Mouse (Mus musculus) MEL (cell line): ENCODE data around the gene Pknox1. TPM values are rescaled to one million over a fixed set of nuclear protein-coding genes. Genes with fewer than 3 reads are reported as not detected.

Experiments
- DNase-seq: peaks from one replicate; pipeline ENCODE4 v3.0.0; 2011; ENCODE audit warnings: low read depth, low spot score
- H3K27ac ChIP-seq: 2 replicates; pipeline ENCODE4 v1.5.1; 2012; ENCODE audit warnings: low read depth, mild to moderate bottlenecking, control low read depth, low read length, moderate library complexity; ENCODE audit not compliant: control insufficient read depth
- H3K27me3 ChIP-seq, 2 experiments: fragments of 150-350 bp in 1 of 2; sonication (generic) in 1 of 2; 2 replicates each; pipeline ENCODE4 v1.6.1; 2012; ENCODE audit warnings: low read length in 2 of 2, mild to moderate bottlenecking in 2 of 2, improper control_type of control experiment in 1 of 2, moderate library complexity in 1 of 2; ENCODE audit not compliant: insufficient read depth in 2 of 2, control insufficient read depth in 1 of 2
- H3K36me3 ChIP-seq, 2 experiments: 2 replicates each; pipeline ENCODE4 v1.6.1; 2012 to 2014; ENCODE audit warnings: low read length in 2 of 2, improper control_type of control experiment in 1 of 2, inconsistent platforms in 1 of 2, mild to moderate bottlenecking in 1 of 2; ENCODE audit not compliant: insufficient read depth in 2 of 2, control insufficient read depth in 1 of 2
- H3K4me1 ChIP-seq, 2 experiments: fragments of 150-350 bp in 1 of 2; sonication (generic) in 1 of 2; 2 replicates each; pipeline ENCODE4 v1.6.1; 2012; ENCODE audit warnings: low read length in 2 of 2, improper control_type of control experiment in 1 of 2, mild to moderate bottlenecking in 1 of 2; ENCODE audit not compliant: insufficient read depth in 2 of 2, control insufficient read depth in 1 of 2
- H3K4me3 ChIP-seq, 2 experiments: fragments of 150-350 bp in 1 of 2; sonication (generic) in 1 of 2; 2 replicates each; pipeline ENCODE4 v1.5.1; 2012; ENCODE audit warnings: low read depth in 2 of 2, low read length in 2 of 2, mild to moderate bottlenecking in 2 of 2, moderate library complexity in 2 of 2, control low read depth in 1 of 2, improper control_type of control experiment in 1 of 2; ENCODE audit not compliant: control insufficient read depth in 1 of 2, insufficient read depth in 1 of 2
- H3K79me2 ChIP-seq: 2 replicates; pipeline ENCODE4 v1.6.1; 2012; ENCODE audit warnings: mild to moderate bottlenecking, low read length, moderate library complexity; ENCODE audit not compliant: control insufficient read depth, poor library complexity, insufficient read depth
- H3K9ac ChIP-seq: 2 replicates; pipeline ENCODE4 v1.6.1; 2012; ENCODE audit warnings: low read depth, mild to moderate bottlenecking, control low read depth, low read length, moderate library complexity; ENCODE audit not compliant: control insufficient read depth, poor library complexity, severe bottlenecking
- H3K9me3 ChIP-seq: fragments of 150-350 bp; sonication (generic); replicated peaks from 2 replicates; pipeline ENCODE4 v1.6.1; 2012; ENCODE audit warnings: mild to moderate bottlenecking, low read length, improper control_type of control experiment, moderate library complexity; ENCODE audit not compliant: insufficient read depth
- CHD2 ChIP-seq: IDR thresholded peaks from 2 replicates; pipeline ENCODE4 v1.6.1; 2011; ENCODE audit warnings: low read length, improper control_type of control experiment
- CTCF ChIP-seq, 3 experiments: IDR thresholded peaks in 2 of 3; conservative IDR thresholded peaks in 1 of 3; 2 replicates each; pipeline ENCODE4 v1.5.1; 2011 to 2012; ENCODE audit warnings: low read length in 3 of 3, low read depth in 2 of 3, mild to moderate bottlenecking in 2 of 3, improper control_type of control experiment in 1 of 3, inconsistent platforms in 1 of 3, mixed read lengths in 1 of 3, moderate library complexity in 1 of 3; ENCODE audit not compliant: control insufficient read depth in 1 of 3, insufficient read depth in 1 of 3, poor library complexity in 1 of 3, severe bottlenecking in 1 of 3
- E2F4 ChIP-seq: IDR thresholded peaks from 2 replicates; pipeline ENCODE4 v1.6.1; 2011; ENCODE audit warnings: low read depth, low read length, improper control_type of control experiment, borderline replicate concordance
- EP300 ChIP-seq, 2 experiments: IDR thresholded peaks; 2 replicates each; pipeline ENCODE4 v1.6.1; 2011; ENCODE audit warnings: improper control_type of control experiment in 2 of 2, low read length in 2 of 2, low read depth in 1 of 2, mild to moderate bottlenecking in 1 of 2
- GABPA ChIP-seq: IDR thresholded peaks from 2 replicates; pipeline ENCODE4 v1.6.1; 2012; ENCODE audit warnings: low read depth, mild to moderate bottlenecking, inconsistent platforms, low read length, improper control_type of control experiment, moderate library complexity
- HCFC1 ChIP-seq: IDR thresholded peaks from 2 replicates; pipeline ENCODE4 v1.6.1; 2012; ENCODE audit warnings: low read depth, mild to moderate bottlenecking, inconsistent platforms, low read length, improper control_type of control experiment, moderate library complexity
- JUND ChIP-seq: IDR thresholded peaks from 2 replicates; pipeline ENCODE4 v1.6.1; 2011; ENCODE audit warnings: low read depth, mild to moderate bottlenecking, improper control_type of control experiment, low read length
- MAFK ChIP-seq: IDR thresholded peaks from 2 replicates; pipeline ENCODE4 v1.6.1; 2011; ENCODE audit warnings: low read depth, mild to moderate bottlenecking, low read length, improper control_type of control experiment, borderline replicate concordance
- MYB ChIP-seq: IDR thresholded peaks from 2 replicates; pipeline ENCODE4 v1.6.1; 2011; ENCODE audit warnings: mild to moderate bottlenecking, low read depth, low read length, improper control_type of control experiment
- UBTF ChIP-seq: IDR thresholded peaks from 2 replicates; pipeline ENCODE4 v1.6.1; 2012; ENCODE audit warnings: low read depth, mild to moderate bottlenecking, inconsistent platforms, low read length, improper control_type of control experiment, moderate library complexity, borderline replicate concordance; ENCODE audit not compliant: insufficient read depth
- ZKSCAN1 ChIP-seq: IDR thresholded peaks from 2 replicates; pipeline ENCODE4 v1.6.1; 2012; ENCODE audit warnings: low read depth, mild to moderate bottlenecking, inconsistent platforms, low read length, improper control_type of control experiment, moderate library complexity
- polyA plus RNA-seq, 2 experiments: library from polyadenylated mRNA; stranded (reverse) in 1 of 2; unstranded in 1 of 2; fragments of >175 nt in 1 of 2; fragments of >200 nt in 1 of 2; gene quantifications; 2 replicates each; pipeline versions ENCODE4 v1.2.1 to v1.2.4; 2012; ENCODE audit warnings: low replicate concordance in 2 of 2, low read depth in 1 of 2; ENCODE audit not compliant: insufficient read length in 2 of 2, insufficient read depth in 1 of 2, missing spikeins in 1 of 2
- total RNA-seq: library from RNA; depleted of rRNA; stranded (reverse); fragments of 300-350 nt; gene quantifications from 2 replicates; pipeline ENCODE4 v1.2.3, GENCODE M21; 2012

Gene Pknox1
- total and polyA plus RNA-seq, 3 experiments: 13.2 to 34.1 (median 13.6) TPM

GRCm38 (mm10) chr17:31570321-31570925 lies 5.9 kb downstream of the Pknox1 start:
- peak overlapping the region; percentile 39; the same call in 1 of the 2 replicates for H3K27ac ChIP-seq
- no peaks in the 10 kb centered on the region for H3K27me3 ChIP-seq
- peaks cover 32% of the 10 kb centered on the region for H3K79me2 ChIP-seq
- H3K9me3 ChIP-seq: no peaks in the 10 kb centered on the region
- H3K36me3 ChIP-seq: peaks cover 0 to 22% of the 10 kb centered on the region in 2 experiments; a peak in 2 of 4 replicates
- DNase-seq: peak; percentile 89
- TF ChIP-seq UBTF (no peak), MYB (no peak), GABPA (no peak), ZKSCAN1 (no peak), EP300 (IDR thresholded peaks at IDR 0.05; ENCODE audit: low read depth in 1 of 2, low read length in 2 of 2) (no peak)
- TF ChIP-seq, all 39 proteins: peak for 0
- peak overlapping the region; percentile 50 for H3K9ac ChIP-seq
- no peak overlapping the region for H3K4me3 ChIP-seq
- peaks cover 0 to 18% of the 10 kb centered on the region in 2 experiments; a peak in 3 of 4 replicates for H3K4me1 ChIP-seq

- Histone ChIP-seq H3K9me3 (no peaks in the 10 kb centered on the region), H3K36me3 (peaks cover 0 to 14% of the 10 kb centered on the region in 2 experiments; a peak in 2 of 4 replicates), H3K4me3 (no peak overlapping the region), H3K9ac (no peak overlapping the region), H3K4me1 (peaks cover 0 to 11% of the 10 kb centered on the region in 2 experiments; a peak in 2 of 4 replicates), H3K27ac (no peak overlapping the region), H3K27me3 (no peaks in the 10 kb centered on the region)
- no peak for DNase-seq
- TF ChIP-seq MAFK (no peak), HCFC1 (no peak), E2F4 (no peak), CTCF (IDR thresholded peaks at IDR 0.05 in 2 of 3, conservative IDR thresholded peaks at IDR 0.05 in 1 of 3; ENCODE audit: control insufficient read depth in 1 of 3, insufficient read depth in 1 of 3, low read depth in 2 of 3, low read length in 3 of 3, poor library complexity in 1 of 3, severe bottlenecking in 1 of 3) (peak in 1 of 3 experiments; percentile 11; a peak in 1 of 6 replicates)
- TF ChIP-seq, all 39 proteins: peak for 1
- H3K79me2 ChIP-seq: peaks cover 19% of the 10 kb centered on the region
These were observed 7.2 kb downstream of the Pknox1 start for GRCm38 (mm10) chr17:31571689-31572088.

GRCm38 (mm10) chr17:31574662-31575061 lies 10.1 kb downstream of the Pknox1 start:
- H3K79me2 ChIP-seq: peaks cover 3% of the 10 kb centered on the region; the same call in 1 of the 2 replicates
- H3K36me3 ChIP-seq: peaks cover 0 to 3% of the 10 kb centered on the region in 2 experiments; a peak in 2 of 4 replicates
- no peaks in the 10 kb centered on the region for H3K9me3 ChIP-seq
- H3K27me3 ChIP-seq: no peaks in the 10 kb centered on the region
- no peaks in the 10 kb centered on the region for H3K4me1 ChIP-seq
- H3K27ac ChIP-seq: no peak overlapping the region
- no peak overlapping the region for H3K4me3 ChIP-seq
- no peak overlapping the region for H3K9ac ChIP-seq
- TF ChIP-seq ZKSCAN1: no peak
- TF ChIP-seq JUND: no peak
- TF ChIP-seq CHD2: no peak
- no peak for TF ChIP-seq GABPA
- no peak for DNase-seq
